18 mouse cellular contexts compared by ENCODE assay signal in the genomic region with DNA sequence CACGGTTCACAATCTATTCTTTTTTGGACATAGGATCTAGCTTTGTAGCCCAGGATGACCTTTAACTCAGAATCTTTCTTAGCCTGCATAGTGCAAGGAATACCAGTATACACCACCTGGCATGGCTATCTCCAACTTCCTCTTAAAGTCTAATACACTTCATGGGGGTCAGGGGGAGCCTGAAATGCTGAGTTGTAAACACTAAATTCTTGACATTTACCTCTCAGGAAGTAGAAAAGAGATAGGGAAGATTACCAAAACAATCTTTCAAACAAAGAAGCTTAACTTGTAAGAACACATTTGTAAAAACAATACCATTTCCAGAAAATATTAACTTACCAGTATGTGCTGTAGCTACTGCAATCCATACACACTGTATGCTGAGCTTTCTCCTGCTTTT. TPM values are rescaled to one million over a fixed set of nuclear protein-coding genes. Genes with fewer than 3 reads are reported as not detected.
"Had no signal": no experiment of that assay in that cellular context is flagged by ENCODE, and none has a peak within 500 bp of the region (broad histone marks: within the 10 kb centered on the region; RNA-seq: fewer than 3 reads in every experiment).

No protein-coding gene starts in this region.

- H3K27ac ChIP-seq: kidney, postnatal 0 days; limb, embryonic 12.5 days; limb, embryonic 15.5 days; liver, embryonic 14.5 days; macrophage; midbrain, embryonic 12.5 days; midbrain, embryonic 15.5 days; neural tube, embryonic 12.5 days; neural tube, embryonic 15.5 days; stomach, postnatal 0 days had no signal

- DNase-seq: left cerebral cortex, postnatal 4 days; liver, postnatal 0 days; lung, embryonic 14.5 days; right cerebral cortex, postnatal 25 days; spleen, adult 18-20 months; thymus, adult 2 months; thymus, postnatal 36 days had no signal

- H3K4me1 ChIP-seq: neural tube, embryonic 12.5 days had no signal

- H3K4me3 ChIP-seq: limb, embryonic 12.5 days; limb, embryonic 15.5 days; midbrain, embryonic 12.5 days; midbrain, embryonic 15.5 days; neural tube, embryonic 12.5 days; neural tube, embryonic 15.5 days had no signal

- H3K27me3 ChIP-seq: limb, embryonic 12.5 days; limb, embryonic 15.5 days; midbrain, embryonic 12.5 days; midbrain, embryonic 15.5 days; neural tube, embryonic 12.5 days; neural tube, embryonic 15.5 days had no signal

- ATAC-seq: liver, postnatal 0 days; lung, postnatal 0 days; midbrain, embryonic 15.5 days had no signal

- H3K36me3 ChIP-seq: limb, embryonic 12.5 days; limb, embryonic 15.5 days; midbrain, embryonic 12.5 days; midbrain, embryonic 15.5 days; neural tube, embryonic 12.5 days; neural tube, embryonic 15.5 days had no signal

RNA-seq across cellular contexts. Expression of a gene that starts 47.8 kb away (rescaled TPM):
- polyA plus RNA-seq: macrophage had no signal
